Mouse (Mus musculus): Measurements from ENCODE around the gene Eri3. TPM values are rescaled to one million over a fixed set of nuclear protein-coding genes. Genes with fewer than 3 reads are reported as not detected.
A peak's percentile ranks its signal among the peaks of the same experiment; 100 is the strongest.

The Eri3 gene
- 263 and 267 TPM in 2 replicates for total RNA-seq (2014; rRNA removed)
- polyA plus RNA-seq (2015; fragmentation: Nextera tagmentation; extraction: Ambion mirVana) = 277 and 295 TPM in 2 replicates

DNA sequence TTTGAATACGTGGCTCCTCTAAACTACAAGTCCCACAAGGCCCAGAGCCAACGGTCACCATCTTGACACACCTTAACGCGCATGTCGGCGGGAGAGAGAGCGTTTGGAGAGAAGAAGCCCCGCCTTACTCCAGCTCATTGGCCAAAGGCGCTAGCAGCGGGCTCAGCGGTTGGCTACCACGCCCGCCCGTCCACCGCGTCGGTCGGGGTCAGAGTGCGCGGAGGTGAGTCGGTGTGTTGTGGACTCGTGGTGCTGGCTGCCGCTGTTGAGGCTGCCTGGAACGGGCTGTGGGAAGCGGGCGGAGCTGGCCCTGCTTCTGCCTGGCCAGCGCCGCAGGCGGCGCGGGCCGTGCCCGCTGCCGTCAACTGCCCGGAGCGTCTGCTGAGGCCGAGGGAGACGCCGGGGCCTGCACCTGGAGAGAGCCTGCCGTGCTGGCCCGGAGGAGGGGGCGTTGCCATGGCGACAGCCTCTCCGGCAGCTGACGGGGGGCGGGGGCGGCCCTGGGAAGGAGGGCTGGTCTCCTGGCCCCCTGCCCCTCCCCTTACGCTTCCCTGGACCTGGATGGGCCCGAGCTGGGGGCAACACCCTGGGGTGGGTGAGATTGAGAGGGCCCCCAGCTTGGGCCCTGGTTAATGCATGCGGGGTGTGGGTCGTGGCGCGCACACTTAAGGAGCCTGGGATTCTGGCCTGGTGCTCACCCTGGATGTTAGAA is at the start of gene Eri3:
Gene Eri3, plus strand, starts transcription at position 226 of the 712 bp plus-strand sequence.
- Histone ChIP-seq H3K9ac (replicated peaks; ENCODE audit: low read length) (peak within 1 kb of the TSS; percentile 70), H3K9me3 (ENCODE audit: low read length) (no peaks in the 10 kb centered on the region), H3K27me3 (ENCODE audit: insufficient read depth, low read length) (no peaks in the 10 kb centered on the region), H3K4me1 (ENCODE audit: insufficient read depth, low read length) (peaks cover 16% of the 10 kb centered on the region), H3K27ac (peak within 1 kb of the TSS; percentile 85), H3K4me2 (ENCODE audit: low read depth, low read length) (peak within 1 kb of the TSS; percentile 79), H3K4me3 (ENCODE audit: low read length) (peak within 1 kb of the TSS; percentile 94), H3K36me3 (ENCODE audit: insufficient read depth, low read length) (no peaks in the 10 kb centered on the region)
- under 1% methylated on average over 51 of the region's 53 CpGs for WGBS
- TF ChIP-seq CTCF (IDR thresholded peaks at IDR 0.05; ENCODE audit: low read depth) = no peak
- ATAC-seq (peak; percentile 99), DNase-seq (ENCODE audit: low spot score) (peak; percentile 99)

DNA sequence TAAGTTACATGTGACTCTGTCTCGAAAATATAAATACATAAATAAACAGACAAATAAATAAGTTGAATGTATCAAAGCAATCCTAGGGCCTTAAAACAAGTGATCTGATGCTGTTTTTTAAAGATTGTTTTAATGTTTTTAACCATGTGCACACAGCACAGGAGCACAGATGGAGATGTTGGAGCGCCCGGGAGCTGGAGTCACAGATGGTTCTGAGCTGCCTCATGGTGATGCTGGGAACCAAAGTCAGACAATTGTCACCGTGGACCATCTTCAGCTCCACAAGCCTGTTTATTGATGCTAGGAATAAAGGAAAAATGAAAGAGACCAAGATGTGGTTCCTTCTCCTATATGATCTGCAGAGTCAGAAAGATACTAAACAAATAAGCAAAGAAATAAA is 31.9 kb upstream of the Eri3 start:
- DNase-seq (ENCODE audit: low spot score) = no peak
- 84% methylated on average over 4 of the region's 4 CpGs for WGBS
- Histone ChIP-seq H3K9me3 (ENCODE audit: low read length) (peaks cover 4% of the 10 kb centered on the region; the same call in 1 of the 2 replicates), H3K27me3 (ENCODE audit: insufficient read depth, low read length) (no peaks in the 10 kb centered on the region), H3K4me1 (ENCODE audit: insufficient read depth, low read length) (no peaks in the 10 kb centered on the region), H3K4me3 (ENCODE audit: low read length) (no peak overlapping the region), H3K9ac (replicated peaks; ENCODE audit: low read length) (no peak overlapping the region), H3K4me2 (ENCODE audit: low read depth, low read length) (no peak overlapping the region), H3K36me3 (ENCODE audit: insufficient read depth, low read length) (no peaks in the 10 kb centered on the region), H3K27ac (no peak overlapping the region)
- ATAC-seq = no peak
- TF ChIP-seq CTCF (IDR thresholded peaks at IDR 0.05; ENCODE audit: low read depth) = no peak

DNA sequence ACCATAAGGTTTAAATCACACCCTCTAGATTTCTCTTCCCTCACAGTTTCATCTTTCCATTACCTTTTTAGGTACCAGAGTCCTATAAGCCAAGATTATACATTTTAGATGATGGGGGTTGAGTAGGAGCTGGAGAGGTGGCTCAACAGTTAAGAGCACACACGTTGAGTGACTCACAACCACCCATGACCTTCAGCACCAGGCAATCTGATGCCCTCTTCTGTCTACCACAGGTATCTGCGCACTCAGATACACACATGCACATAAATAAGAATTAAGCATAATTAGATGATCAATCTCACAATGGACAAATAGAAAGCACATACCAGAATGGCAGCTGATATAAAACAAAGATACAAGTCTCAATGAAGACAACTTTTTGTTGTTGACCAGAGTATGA is 28.8 kb upstream of the Eri3 start:
- Histone ChIP-seq H3K36me3 (ENCODE audit: insufficient read depth, low read length) (no peaks in the 10 kb centered on the region), H3K9me3 (ENCODE audit: low read length) (no peaks in the 10 kb centered on the region), H3K4me2 (ENCODE audit: low read depth, low read length) (no peak overlapping the region), H3K4me3 (ENCODE audit: low read length) (no peak overlapping the region), H3K27me3 (ENCODE audit: insufficient read depth, low read length) (no peaks in the 10 kb centered on the region; the same call in 1 of the 2 replicates), H3K4me1 (ENCODE audit: insufficient read depth, low read length) (no peaks in the 10 kb centered on the region), H3K9ac (replicated peaks; ENCODE audit: low read length) (no peak overlapping the region), H3K27ac (no peak overlapping the region)
- ATAC-seq (no peak), DNase-seq (ENCODE audit: low spot score) (no peak)
- no peak for TF ChIP-seq CTCF (IDR thresholded peaks at IDR 0.05; ENCODE audit: low read depth)
- WGBS = 74% methylated on average over 2 of the region's 2 CpGs

DNA sequence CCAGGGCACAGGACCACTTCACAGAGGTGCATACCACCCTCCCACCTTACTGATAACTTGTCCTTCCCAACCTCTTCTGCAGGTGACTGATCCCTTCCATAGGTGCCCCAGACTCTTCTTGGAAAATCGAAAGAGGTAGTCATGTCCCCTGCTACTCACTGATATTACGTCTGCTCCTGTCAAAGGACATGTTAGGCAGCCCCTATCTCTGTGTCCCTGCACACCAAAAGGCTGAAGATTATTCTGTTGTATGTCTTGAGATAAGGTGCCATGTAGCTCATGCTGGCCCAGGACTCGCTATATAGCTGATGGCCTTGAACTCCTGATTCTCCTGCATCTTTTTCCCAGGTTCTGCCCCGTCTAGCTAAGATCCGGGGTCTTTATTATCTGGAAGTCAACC is 24.2 kb upstream of the Eri3 start:
- Histone ChIP-seq H3K9ac (replicated peaks; ENCODE audit: low read length) (no peak overlapping the region), H3K4me2 (ENCODE audit: low read depth, low read length) (no peak overlapping the region), H3K27me3 (ENCODE audit: insufficient read depth, low read length) (no peaks in the 10 kb centered on the region; the same call in 1 of the 2 replicates), H3K27ac (no peak overlapping the region), H3K36me3 (ENCODE audit: insufficient read depth, low read length) (no peaks in the 10 kb centered on the region), H3K4me1 (ENCODE audit: insufficient read depth, low read length) (no peaks in the 10 kb centered on the region), H3K9me3 (ENCODE audit: low read length) (no peaks in the 10 kb centered on the region), H3K4me3 (ENCODE audit: low read length) (no peak overlapping the region)
- ATAC-seq (no peak), DNase-seq (ENCODE audit: low spot score) (no peak)
- TF ChIP-seq CTCF (IDR thresholded peaks at IDR 0.05; ENCODE audit: low read depth) = no peak
- WGBS = 96% methylated on average over 5 of the region's 5 CpGs

DNA sequence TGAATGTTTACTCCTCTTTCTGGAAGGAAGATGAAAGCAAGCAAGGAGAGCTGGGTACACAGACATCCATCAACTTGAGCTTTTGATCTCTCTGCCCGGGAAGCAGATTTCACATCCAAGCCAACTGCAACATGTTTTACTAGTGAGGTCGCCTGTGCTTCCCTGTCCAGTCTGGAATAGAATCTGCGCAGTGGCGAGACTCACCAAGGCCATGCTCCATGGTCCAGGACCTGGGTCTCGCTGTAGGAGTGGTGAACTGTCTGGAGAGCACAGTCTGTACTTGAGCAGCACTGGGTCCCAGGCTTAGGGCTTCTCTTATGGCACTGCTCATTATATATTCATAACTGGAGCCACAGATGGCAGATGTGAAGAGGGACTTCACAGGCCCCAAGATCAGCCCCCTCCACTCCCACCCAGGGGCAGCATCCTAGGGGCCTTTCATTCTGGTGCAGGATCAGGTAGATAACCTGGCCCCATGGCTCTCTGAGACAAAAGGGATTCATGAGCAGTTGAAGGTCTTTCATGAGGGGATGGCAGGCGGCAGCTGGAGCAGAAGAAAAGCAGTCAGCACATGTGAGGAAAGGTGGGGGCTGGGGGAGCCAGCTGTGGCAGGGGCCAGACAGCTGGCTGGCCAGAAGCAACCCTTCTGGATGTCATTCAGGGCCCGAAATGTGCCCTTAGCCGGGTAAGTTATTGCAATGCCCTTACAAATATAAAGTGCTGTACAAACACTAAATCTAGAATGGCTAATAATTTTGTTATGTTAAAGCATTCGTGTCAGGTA is 22.9 kb upstream of the Eri3 start:
- no peaks in the 10 kb centered on the region; the same call in 1 of the 2 replicates for H3K27me3 ChIP-seq (ENCODE audit: insufficient read depth, low read length)
- no peak overlapping the region for H3K9ac ChIP-seq (replicated peaks; ENCODE audit: low read length)
- H3K4me2 ChIP-seq (ENCODE audit: low read depth, low read length) = no peak overlapping the region
- H3K36me3 ChIP-seq (ENCODE audit: insufficient read depth, low read length) = no peaks in the 10 kb centered on the region
- no peaks in the 10 kb centered on the region for H3K9me3 ChIP-seq (ENCODE audit: low read length)
- no peak overlapping the region for H3K4me3 ChIP-seq (ENCODE audit: low read length)
- DNase-seq (ENCODE audit: low spot score) (no peak), ATAC-seq (no peak)
- no peak overlapping the region for H3K27ac ChIP-seq
- no peak for TF ChIP-seq CTCF (IDR thresholded peaks at IDR 0.05; ENCODE audit: low read depth)
- no peaks in the 10 kb centered on the region for H3K4me1 ChIP-seq (ENCODE audit: insufficient read depth, low read length)
- WGBS = 63% methylated on average over 9 of the region's 9 CpGs

DNA sequence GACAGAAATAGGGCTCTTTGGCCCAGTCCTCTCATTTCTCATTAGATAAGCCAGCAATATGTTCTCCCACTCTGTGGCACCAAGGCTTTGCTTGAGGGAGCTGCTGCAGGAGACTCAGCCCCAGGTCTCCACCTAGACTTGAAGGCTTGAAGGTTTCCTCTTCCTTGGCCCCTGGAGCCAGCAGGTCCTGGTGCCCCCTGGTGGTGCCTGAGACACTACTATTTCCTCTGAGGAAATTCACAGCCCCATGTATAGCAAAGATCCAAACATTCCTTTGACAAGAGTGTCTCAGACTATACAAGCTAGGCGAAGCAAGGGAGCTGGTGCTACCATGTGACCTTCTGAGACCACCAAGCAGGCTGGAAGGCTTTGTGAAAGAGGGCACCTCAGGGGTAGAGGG is 22.2 kb upstream of the Eri3 start:
- Histone ChIP-seq H3K4me1 (ENCODE audit: insufficient read depth, low read length) (no peaks in the 10 kb centered on the region), H3K27me3 (ENCODE audit: insufficient read depth, low read length) (no peaks in the 10 kb centered on the region; the same call in 1 of the 2 replicates), H3K4me3 (ENCODE audit: low read length) (no peak overlapping the region), H3K36me3 (ENCODE audit: insufficient read depth, low read length) (no peaks in the 10 kb centered on the region), H3K9me3 (ENCODE audit: low read length) (no peaks in the 10 kb centered on the region), H3K9ac (replicated peaks; ENCODE audit: low read length) (no peak overlapping the region), H3K27ac (no peak overlapping the region), H3K4me2 (ENCODE audit: low read depth, low read length) (no peak overlapping the region)
- TF ChIP-seq CTCF (IDR thresholded peaks at IDR 0.05; ENCODE audit: low read depth) = peak; percentile 68
- DNase-seq (ENCODE audit: low spot score) (peak; percentile 56), ATAC-seq (no peak)
- WGBS = 33% methylated on average over 1 of the region's 1 CpGs

Data from hindbrain, postnatal 0 days (tissue).